Mouse (Mus musculus): ENCODE measurements at regions not wholly inside any gene's neighbourhood (a gene's known extent, or its start where the extent isn't known, plus 50 kb on each side); places are given as distances from the start of the nearest gene placed in this dataset.

DNA sequence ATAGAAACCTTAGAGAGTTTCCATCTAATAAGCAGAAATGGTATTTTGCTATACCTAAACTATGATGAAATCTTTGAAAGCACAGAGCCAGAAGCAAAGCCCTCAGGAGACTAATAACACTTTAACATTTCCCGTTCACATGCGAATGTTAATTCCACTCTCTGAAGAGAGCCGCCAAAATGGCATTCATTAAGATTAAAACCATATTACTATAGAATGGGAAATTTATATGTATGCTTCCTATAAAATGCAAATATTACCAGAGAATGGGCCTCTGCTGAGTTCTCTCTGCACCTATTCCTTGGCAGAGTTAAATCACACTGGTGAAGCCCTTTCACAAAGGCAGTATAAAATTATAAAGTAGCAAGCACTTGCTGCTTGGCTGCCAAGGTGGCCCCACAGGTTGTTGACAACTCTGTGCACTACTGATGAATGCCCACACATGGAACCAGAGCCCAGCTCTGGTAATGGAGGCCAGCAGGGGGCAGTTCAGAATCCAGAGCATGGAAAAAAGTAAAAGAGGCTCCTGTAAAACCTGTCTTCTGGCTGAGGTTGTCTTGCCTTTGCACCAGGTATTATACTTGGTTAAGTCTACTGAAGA lies 94.1 kb upstream of the Steap4 start:
- TF ChIP-seq EP300 (IDR thresholded peaks at IDR 0.05; ENCODE audit: low read depth) = no peak
- no peak for TF ChIP-seq CTCF (IDR thresholded peaks at IDR 0.05; ENCODE audit: low read depth)

Data from heart, postnatal 0 days (tissue).